Mouse (Mus musculus) midbrain, embryonic 16.5 days (tissue): ENCODE measurements around the gene Tnni3k. TPM values are rescaled to one million over a fixed set of nuclear protein-coding genes. Genes with fewer than 3 reads are reported as not detected.
A peak's percentile ranks its signal among the peaks of the same experiment; 100 is the strongest.

Experiments
- ATAC-seq: fragments of 200-750 bp; cut with Nextera tagmentation; 2 replicates; pipeline ENCODE4 v1.8.0; 2017; ENCODE audit warnings: moderate TSS enrichment
- H3K27ac ChIP-seq: fragments of 300-500 bp; sonication (generic); 2 replicates; pipeline ENCODE4 v1.5.1; 2014; ENCODE audit warnings: mild to moderate bottlenecking, low read length, mixed read lengths
- H3K27me3 ChIP-seq: fragments of 300-500 bp; sonication (generic); 2 replicates; pipeline ENCODE4 v1.6.1; 2014; ENCODE audit warnings: low read depth, low read length, mixed read lengths; ENCODE audit not compliant: control insufficient read depth, insufficient read depth
- H3K36me3 ChIP-seq: fragments of 300-500 bp; sonication (generic); 2 replicates; pipeline ENCODE4 v1.6.1; 2014; ENCODE audit warnings: mild to moderate bottlenecking, low read length, moderate library complexity, mixed read lengths; ENCODE audit not compliant: control insufficient read depth, insufficient read depth
- H3K4me1 ChIP-seq: fragments of 300-500 bp; sonication (generic); 2 replicates; pipeline ENCODE4 v1.6.1; 2014; ENCODE audit warnings: mild to moderate bottlenecking, low read length, mixed read lengths; ENCODE audit not compliant: control insufficient read depth, insufficient read depth
- H3K4me2 ChIP-seq: fragments of 300-500 bp; sonication (generic); 2 replicates; pipeline ENCODE4 v1.6.1; 2014; ENCODE audit warnings: mild to moderate bottlenecking, low read length, mixed read lengths
- H3K4me3 ChIP-seq: fragments of 300-500 bp; sonication (generic); 2 replicates; pipeline ENCODE4 v1.5.1; 2014; ENCODE audit warnings: low read depth, mild to moderate bottlenecking, low read length, moderate library complexity, mixed read lengths
- H3K9ac ChIP-seq: fragments of 300-500 bp; sonication (generic); 2 replicates; pipeline ENCODE4 v1.6.1; 2014; ENCODE audit warnings: low read depth, low read length, mixed read lengths
- H3K9me3 ChIP-seq: fragments of 300-500 bp; sonication (generic); replicated peaks from 2 replicates; pipeline ENCODE4 v1.6.1; 2014; ENCODE audit warnings: mild to moderate bottlenecking, low read length, mixed read lengths; ENCODE audit not compliant: control insufficient read depth, poor library complexity, severe bottlenecking
- WGBS: fragments of 180-500 bp; shearing (Covaris S2); extraction: QIAGEN DNeasy Blood & Tissue Kit; methylation state at CpG from one replicate; pipeline ENCODE4 v1.1.7; 2014; 5-methylcytosine and 5-hydroxymethylcytosine counted together
- polyA plus RNA-seq: library from polyadenylated mRNA; unstranded; fragments of >200 nt; fragmentation: Nextera tagmentation; extraction: Ambion mirVana; gene quantifications from 2 replicates; pipeline ENCODE4 v1.2.1, GENCODE M21; 2015

Tnni3k gene
- polyA plus RNA-seq, 1 experiment from 2014 or later = 0.10 TPM

GRCm38 (mm10) chr3:154971626-154972025 is 83.6 kb downstream of the Tnni3k start:
- no peak overlapping the region for H3K4me3 ChIP-seq
- H3K9ac ChIP-seq = no peak overlapping the region
- no peaks in the 10 kb centered on the region for H3K9me3 ChIP-seq
- H3K27me3 ChIP-seq = no peaks in the 10 kb centered on the region
- 63% methylated on average over 1 of the region's 1 CpGs for whole genome bisulfite sequencing
- no peak for ATAC-seq
- H3K4me1 ChIP-seq = no peaks in the 10 kb centered on the region
- H3K4me2 ChIP-seq = no peak overlapping the region
- H3K36me3 ChIP-seq = no peaks in the 10 kb centered on the region
- H3K27ac ChIP-seq = no peak overlapping the region

GRCm38 (mm10) chr3:154970981-154971380 is 84.2 kb downstream of the Tnni3k start:
- Histone ChIP-seq H3K9me3 (no peaks in the 10 kb centered on the region), H3K36me3 (no peaks in the 10 kb centered on the region), H3K9ac (no peak overlapping the region), H3K4me1 (no peaks in the 10 kb centered on the region), H3K4me3 (no peak overlapping the region), H3K4me2 (no peak overlapping the region), H3K27me3 (no peaks in the 10 kb centered on the region), H3K27ac (no peak overlapping the region)
- whole genome bisulfite sequencing = 82% methylated on average over 2 of the region's 2 CpGs
- ATAC-seq = no peak

DNA sequence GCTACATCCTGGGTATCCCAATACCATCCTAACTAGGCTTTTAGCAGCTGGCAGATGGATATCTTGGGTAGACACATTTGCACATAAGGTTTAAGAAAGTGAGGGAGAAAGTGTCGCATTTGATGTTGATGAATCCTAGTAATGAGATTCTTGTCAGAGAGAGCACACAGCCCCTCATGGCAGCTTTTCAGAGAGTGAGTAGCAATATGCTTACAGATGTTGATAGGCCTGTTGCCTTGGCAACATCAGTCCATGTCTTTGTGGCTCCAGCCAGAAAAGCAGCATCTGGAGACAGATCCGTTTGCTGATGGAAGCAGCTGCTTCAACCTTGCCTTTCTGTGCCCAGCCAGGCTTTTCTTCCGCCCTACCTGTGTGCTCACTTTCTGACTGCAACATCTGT is 93.9 kb downstream of the Tnni3k start:
- Histone ChIP-seq H3K9ac (no peak overlapping the region), H3K27me3 (no peaks in the 10 kb centered on the region), H3K4me2 (no peak overlapping the region), H3K4me1 (peaks cover 7% of the 10 kb centered on the region), H3K27ac (peak overlapping the region; percentile 70), H3K4me3 (no peak overlapping the region), H3K9me3 (no peaks in the 10 kb centered on the region; the same call in 1 of the 2 replicates), H3K36me3 (no peaks in the 10 kb centered on the region)
- peak; percentile 94 for ATAC-seq
- 39% methylated on average over 3 of the region's 3 CpGs for WGBS

DNA sequence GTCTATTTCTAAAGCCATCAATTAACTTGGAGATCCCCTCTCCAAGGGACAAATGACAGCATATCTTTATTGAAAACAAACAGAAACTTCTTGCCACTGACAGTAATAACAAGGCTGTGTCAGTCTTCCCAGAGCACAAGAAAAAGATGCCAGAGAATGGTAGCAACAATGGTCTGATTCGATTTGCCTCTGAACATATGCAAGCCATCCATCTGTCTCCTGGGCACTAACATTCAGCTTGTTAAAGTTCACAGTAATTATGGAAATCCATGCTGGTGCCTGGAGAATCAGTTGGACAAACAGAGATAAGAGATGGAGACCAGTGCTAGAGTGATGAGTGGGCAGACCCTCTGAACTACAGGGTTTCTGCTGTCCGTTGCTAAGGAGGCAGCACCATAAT is 102.1 kb downstream of the Tnni3k start:
- ATAC-seq = no peak
- Histone ChIP-seq H3K4me2 (no peak overlapping the region), H3K36me3 (no peaks in the 10 kb centered on the region), H3K4me3 (no peak overlapping the region), H3K27ac (no peak overlapping the region), H3K9me3 (no peaks in the 10 kb centered on the region), H3K27me3 (no peaks in the 10 kb centered on the region), H3K4me1 (no peaks in the 10 kb centered on the region), H3K9ac (no peak overlapping the region)
- WGBS = 62% methylated on average over 2 of the region's 2 CpGs

- H3K27me3 ChIP-seq = no peaks in the 10 kb centered on the region
- H3K4me1 ChIP-seq = no peaks in the 10 kb centered on the region
- 81% methylated on average over 2 of the region's 2 CpGs for WGBS
- no peak overlapping the region for H3K4me2 ChIP-seq
- H3K36me3 ChIP-seq = no peaks in the 10 kb centered on the region
- no peak for ATAC-seq
- H3K4me3 ChIP-seq = no peak overlapping the region
- no peak overlapping the region for H3K27ac ChIP-seq
- H3K9me3 ChIP-seq = no peaks in the 10 kb centered on the region
- no peak overlapping the region for H3K9ac ChIP-seq
Observed at GRCm38 (mm10) chr3:154949551-154949950, 105.7 kb downstream of the Tnni3k start.

DNA sequence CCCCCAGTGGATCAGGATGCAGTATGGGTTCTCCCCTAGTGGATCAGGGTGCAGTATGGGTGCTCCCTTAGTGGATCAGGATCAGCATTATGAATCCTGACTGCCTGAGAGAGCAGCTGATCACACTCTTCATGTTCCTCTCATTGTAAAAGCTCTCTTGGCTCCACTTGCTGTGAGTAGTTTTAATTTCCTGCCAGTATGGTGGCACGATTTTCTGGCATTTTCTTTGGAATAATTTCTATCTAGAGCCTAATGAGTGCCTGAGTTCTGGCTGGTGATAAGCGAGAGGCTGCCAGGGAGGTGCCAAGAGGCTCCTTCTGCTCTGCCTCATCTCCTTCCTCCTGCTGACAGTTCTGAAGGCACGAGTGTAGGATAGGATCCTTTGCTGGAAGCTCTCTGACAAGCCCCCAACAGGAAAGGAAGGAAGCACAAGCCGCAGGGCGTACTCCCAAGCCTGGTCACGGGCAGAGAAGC is 109.5 kb downstream of the Tnni3k start:
- Histone ChIP-seq H3K9ac (no peak overlapping the region), H3K4me2 (no peak overlapping the region), H3K27ac (no peak overlapping the region), H3K27me3 (no peaks in the 10 kb centered on the region), H3K36me3 (no peaks in the 10 kb centered on the region), H3K9me3 (no peaks in the 10 kb centered on the region), H3K4me3 (no peak overlapping the region), H3K4me1 (no peaks in the 10 kb centered on the region)
- ATAC-seq = no peak
- WGBS = 82% methylated on average over 6 of the region's 6 CpGs

GRCm38 (mm10) chr3:154927757-154928156 is 127.5 kb downstream of the Tnni3k start:
- peak; percentile 78 for ATAC-seq
- no peaks in the 10 kb centered on the region for H3K36me3 ChIP-seq
- 0 out of 2 replicates have a peak overlapping the region, but pooled peaks have one; percentile 26 for H3K9ac ChIP-seq
- WGBS = 30% methylated on average over 8 of the region's 8 CpGs
- H3K4me1 ChIP-seq = peaks cover 5% of the 10 kb centered on the region
- H3K27ac ChIP-seq = peak overlapping the region; percentile 65; the same call in 1 of the 2 replicates
- no peak overlapping the region for H3K4me3 ChIP-seq
- H3K9me3 ChIP-seq = no peaks in the 10 kb centered on the region
- H3K27me3 ChIP-seq = no peaks in the 10 kb centered on the region
- peak overlapping the region; percentile 21; the same call in 1 of the 2 replicates for H3K4me2 ChIP-seq

- no peak for ATAC-seq
- Histone ChIP-seq H3K9me3 (no peaks in the 10 kb centered on the region), H3K4me1 (peaks cover 5% of the 10 kb centered on the region), H3K27me3 (no peaks in the 10 kb centered on the region), H3K36me3 (no peaks in the 10 kb centered on the region), H3K27ac (no peak overlapping the region), H3K4me3 (no peak overlapping the region), H3K4me2 (no peak overlapping the region), H3K9ac (no peak overlapping the region)
- WGBS = 89% methylated on average over 8 of the region's 8 CpGs
Observed at GRCm38 (mm10) chr3:154924936-154925335, 130.3 kb downstream of the Tnni3k start.

- Histone ChIP-seq H3K27me3 (no peaks in the 10 kb centered on the region), H3K27ac (no peak overlapping the region), H3K4me3 (no peak overlapping the region), H3K9ac (no peak overlapping the region), H3K9me3 (no peaks in the 10 kb centered on the region), H3K4me2 (no peak overlapping the region), H3K4me1 (no peaks in the 10 kb centered on the region), H3K36me3 (no peaks in the 10 kb centered on the region)
- 80% methylated on average over 1 of the region's 1 CpGs for WGBS
- no peak for ATAC-seq
Observed at GRCm38 (mm10) chr3:154915566-154915965, 139.6 kb downstream of the Tnni3k start.
